Mouse (Mus musculus): ENCODE results near the gene Cactin. TPM values are rescaled to one million over a fixed set of nuclear protein-coding genes. Genes with fewer than 3 reads are reported as not detected.

Gene Cactin
- polyA plus RNA-seq, 1 experiment from 2014 or later, result 40.7 TPM

GRCm38 (mm10) chr10:81350351-81351063 lies 29.6 kb downstream of the Cactin start, which contains the start of gene Hmg20b:
TSS of gene Hmg20b (minus strand) at chr10:81350480.
- H3K27me3 ChIP-seq, result peaks cover 6% of the 10 kb centered on the region; the same call in 1 of the 2 replicates
- no peaks in the 10 kb centered on the region for H3K36me3 ChIP-seq
- peaks cover 21% of the 10 kb centered on the region for H3K4me1 ChIP-seq
- H3K4me3 ChIP-seq, result peak within 1 kb of the TSS; percentile 74
- H3K9me3 ChIP-seq, result no peaks in the 10 kb centered on the region
- under 1% methylated on average over 54 of the region's 54 CpGs for WGBS
- ATAC-seq (replicated peaks), result peak; percentile 97
- H3K27ac ChIP-seq (replicated peaks), result peak within 1 kb of the TSS; percentile 69
- peak within 1 kb of the TSS; percentile 63 for H3K9ac ChIP-seq (replicated peaks)
- H3K4me2 ChIP-seq (replicated peaks), result peak within 1 kb of the TSS; percentile 85

DNA sequence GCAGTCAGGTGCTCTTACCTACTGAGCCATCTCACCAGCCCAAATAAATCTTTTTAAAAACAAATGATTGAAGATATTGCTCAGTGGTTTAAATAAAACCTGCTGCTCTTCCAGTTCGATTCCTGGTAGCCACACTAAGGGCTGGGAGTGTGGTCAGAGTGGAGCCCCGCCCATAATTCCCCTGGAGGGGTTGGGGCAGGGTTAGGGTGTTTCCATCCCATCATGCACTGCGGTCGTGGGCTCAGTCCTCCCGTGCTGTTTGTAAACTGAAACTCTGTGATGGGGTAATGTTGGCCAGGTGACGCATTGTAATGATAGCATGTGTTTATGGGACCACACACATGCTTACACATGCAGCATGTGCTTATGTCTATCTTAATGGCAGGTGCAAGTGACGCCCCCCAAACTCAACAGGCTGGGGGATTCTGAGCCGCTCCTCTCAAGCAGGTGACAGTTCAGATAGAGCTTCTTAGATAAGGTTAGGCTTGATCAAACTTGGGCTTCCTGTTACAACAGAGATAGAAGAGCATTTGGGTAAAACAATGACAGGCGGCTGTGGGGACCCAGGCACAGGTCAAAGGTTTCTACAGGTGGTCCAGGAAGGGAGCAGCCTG lies 30.9 kb downstream of the Cactin start:
- no peaks in the 10 kb centered on the region for H3K9me3 ChIP-seq
- peaks cover 18% of the 10 kb centered on the region for H3K4me1 ChIP-seq
- H3K9ac ChIP-seq (replicated peaks), result no peak overlapping the region
- no peak overlapping the region for H3K27ac ChIP-seq (replicated peaks)
- H3K36me3 ChIP-seq, result no peaks in the 10 kb centered on the region
- WGBS, result 32% methylated on average over 9 of the region's 9 CpGs
- no peak for ATAC-seq (replicated peaks)
- no peak overlapping the region for H3K4me3 ChIP-seq
- no peak overlapping the region for H3K4me2 ChIP-seq (replicated peaks)
- no peaks in the 10 kb centered on the region for H3K27me3 ChIP-seq

- no peak overlapping the region for H3K27ac ChIP-seq (replicated peaks)
- H3K4me1 ChIP-seq, result peaks cover 22% of the 10 kb centered on the region
- no peak for ATAC-seq (replicated peaks)
- H3K27me3 ChIP-seq, result no peaks in the 10 kb centered on the region
- 67% methylated on average over 9 of the region's 9 CpGs for WGBS
- H3K4me3 ChIP-seq, result no peak overlapping the region
- H3K9ac ChIP-seq (replicated peaks), result no peak overlapping the region
- no peak overlapping the region for H3K4me2 ChIP-seq (replicated peaks)
- H3K9me3 ChIP-seq, result no peaks in the 10 kb centered on the region
- no peaks in the 10 kb centered on the region for H3K36me3 ChIP-seq
These were observed 34.0 kb downstream of the Cactin start for GRCm38 (mm10) chr10:81354738-81355477.

GRCm38 (mm10) chr10:81355533-81355932 lies 34.6 kb downstream of the Cactin start:
- no peak overlapping the region for H3K4me3 ChIP-seq
- H3K36me3 ChIP-seq, result no peaks in the 10 kb centered on the region
- no peak overlapping the region for H3K4me2 ChIP-seq (replicated peaks)
- 87% methylated on average over 4 of the region's 4 CpGs for WGBS
- peaks cover 19% of the 10 kb centered on the region for H3K4me1 ChIP-seq
- H3K9me3 ChIP-seq, result no peaks in the 10 kb centered on the region
- H3K9ac ChIP-seq (replicated peaks), result no peak overlapping the region
- H3K27me3 ChIP-seq, result no peaks in the 10 kb centered on the region
- no peak overlapping the region for H3K27ac ChIP-seq (replicated peaks)
- ATAC-seq (replicated peaks), result no peak

DNA sequence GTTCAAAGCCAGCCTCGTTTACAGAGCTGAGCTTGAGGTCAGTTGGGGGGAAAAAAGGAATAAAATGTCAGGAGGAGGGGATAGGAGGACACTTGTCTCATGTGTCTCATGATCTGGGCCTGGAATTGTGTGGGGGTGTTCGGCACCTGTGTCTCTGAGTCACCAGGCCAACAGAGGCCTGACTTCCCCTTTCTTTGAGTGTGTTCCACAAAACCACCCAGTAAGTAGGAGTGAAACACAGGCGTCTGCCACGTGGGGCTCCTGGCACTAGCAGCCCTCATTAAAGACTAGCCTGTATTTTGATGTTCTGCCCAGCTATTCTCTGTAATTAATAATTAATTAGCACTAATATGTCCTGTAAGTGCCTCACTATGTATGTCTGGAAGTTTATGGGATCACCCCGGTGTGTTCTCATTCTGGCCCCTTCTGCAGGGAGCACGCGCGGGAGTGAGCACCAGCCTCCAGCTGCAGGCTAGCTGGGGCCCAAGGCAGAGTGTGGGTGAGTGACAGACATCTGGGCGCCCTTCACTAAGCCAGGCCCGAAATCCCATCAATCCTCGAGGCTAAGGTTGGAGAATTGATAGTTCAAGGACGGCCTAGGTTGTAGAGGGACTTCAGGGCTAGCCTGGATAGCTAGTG lies 35.6 kb downstream of the Cactin start:
- Histone ChIP-seq H3K36me3 (no peaks in the 10 kb centered on the region), H3K9ac (replicated peaks) (0 out of 2 replicates have a peak overlapping the region, but pooled peaks have one; percentile 3), H3K27ac (replicated peaks) (no peak overlapping the region), H3K27me3 (no peaks in the 10 kb centered on the region), H3K4me3 (peak overlapping the region; percentile 79; the same call in 1 of the 2 replicates), H3K4me2 (replicated peaks) (peak overlapping the region; percentile 96), H3K4me1 (peaks cover 19% of the 10 kb centered on the region), H3K9me3 (no peaks in the 10 kb centered on the region)
- 44% methylated on average over 12 of the region's 12 CpGs for WGBS
- no peak for ATAC-seq (replicated peaks)

- H3K27me3 ChIP-seq, result no peaks in the 10 kb centered on the region
- peak within 1 kb of the TSS; percentile 96 for H3K4me2 ChIP-seq (replicated peaks)
- H3K36me3 ChIP-seq, result no peaks in the 10 kb centered on the region
- no peaks in the 10 kb centered on the region for H3K9me3 ChIP-seq
- H3K9ac ChIP-seq (replicated peaks), result peak within 1 kb of the TSS; percentile 76
- H3K4me1 ChIP-seq, result peaks cover 19% of the 10 kb centered on the region
- H3K4me3 ChIP-seq, result peak within 1 kb of the TSS; percentile 79
- no peak within 1 kb of the TSS for H3K27ac ChIP-seq (replicated peaks)
- ATAC-seq (replicated peaks), result peak; percentile 95
- 2% methylated on average over 79 of the region's 79 CpGs for WGBS
These were observed 36.3 kb downstream of the Cactin start, which contains the start of gene Mfsd12 for GRCm38 (mm10) chr10:81356991-81357844. TSS of gene Mfsd12 (plus strand) at chr10:81357491.

DNA sequence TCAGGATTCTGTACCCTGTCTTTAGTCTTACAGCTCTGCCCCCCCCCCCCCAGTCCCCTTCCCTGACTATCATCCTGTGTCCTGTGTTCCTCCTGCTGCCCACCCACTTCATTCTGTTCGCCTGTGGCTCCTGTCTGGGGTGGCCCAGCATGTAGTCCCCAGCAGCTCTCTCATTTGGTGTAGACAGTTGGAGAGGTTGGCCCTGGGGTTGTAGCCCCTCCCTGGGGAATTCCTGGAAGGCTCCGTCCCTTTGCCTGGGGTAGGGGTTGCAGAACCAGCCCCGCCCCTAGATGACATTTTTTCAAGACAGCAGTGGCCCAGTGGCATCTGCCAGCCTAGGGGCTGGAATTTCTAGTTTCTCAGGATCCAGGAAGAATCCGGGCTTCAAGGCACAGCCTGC lies 37.3 kb downstream of the Cactin start:
- Histone ChIP-seq H3K9me3 (no peaks in the 10 kb centered on the region), H3K4me1 (peaks cover 19% of the 10 kb centered on the region), H3K27ac (replicated peaks) (no peak overlapping the region), H3K9ac (replicated peaks) (peak overlapping the region; percentile 76), H3K36me3 (no peaks in the 10 kb centered on the region), H3K4me2 (replicated peaks) (peak overlapping the region; percentile 96), H3K27me3 (peaks cover 2% of the 10 kb centered on the region), H3K4me3 (peak overlapping the region; percentile 79)
- no peak for ATAC-seq (replicated peaks)
- WGBS, result 46% methylated on average over 4 of the region's 4 CpGs

GRCm38 (mm10) chr10:81358841-81359240 lies 37.9 kb downstream of the Cactin start:
- Histone ChIP-seq H3K4me3 (no peak overlapping the region; the same call in 1 of the 2 replicates), H3K9ac (replicated peaks) (peak overlapping the region; percentile 76; the same call in 1 of the 2 replicates), H3K27me3 (peaks cover 9% of the 10 kb centered on the region), H3K36me3 (no peaks in the 10 kb centered on the region), H3K4me2 (replicated peaks) (no peak overlapping the region), H3K9me3 (no peaks in the 10 kb centered on the region), H3K27ac (replicated peaks) (no peak overlapping the region), H3K4me1 (peaks cover 24% of the 10 kb centered on the region)
- no peak for ATAC-seq (replicated peaks)
- WGBS, result 66% methylated on average over 1 of the region's 1 CpGs

- Histone ChIP-seq H3K4me1 (peaks cover 37% of the 10 kb centered on the region), H3K4me3 (no peak overlapping the region), H3K4me2 (replicated peaks) (no peak overlapping the region), H3K27ac (replicated peaks) (no peak overlapping the region), H3K9me3 (no peaks in the 10 kb centered on the region), H3K27me3 (peaks cover 22% of the 10 kb centered on the region), H3K36me3 (no peaks in the 10 kb centered on the region), H3K9ac (replicated peaks) (no peak overlapping the region)
- no peak for ATAC-seq (replicated peaks)
- 75% methylated on average over 8 of the region's 8 CpGs for WGBS
These were observed 39.8 kb downstream of the Cactin start for GRCm38 (mm10) chr10:81360721-81361120.

DNA sequence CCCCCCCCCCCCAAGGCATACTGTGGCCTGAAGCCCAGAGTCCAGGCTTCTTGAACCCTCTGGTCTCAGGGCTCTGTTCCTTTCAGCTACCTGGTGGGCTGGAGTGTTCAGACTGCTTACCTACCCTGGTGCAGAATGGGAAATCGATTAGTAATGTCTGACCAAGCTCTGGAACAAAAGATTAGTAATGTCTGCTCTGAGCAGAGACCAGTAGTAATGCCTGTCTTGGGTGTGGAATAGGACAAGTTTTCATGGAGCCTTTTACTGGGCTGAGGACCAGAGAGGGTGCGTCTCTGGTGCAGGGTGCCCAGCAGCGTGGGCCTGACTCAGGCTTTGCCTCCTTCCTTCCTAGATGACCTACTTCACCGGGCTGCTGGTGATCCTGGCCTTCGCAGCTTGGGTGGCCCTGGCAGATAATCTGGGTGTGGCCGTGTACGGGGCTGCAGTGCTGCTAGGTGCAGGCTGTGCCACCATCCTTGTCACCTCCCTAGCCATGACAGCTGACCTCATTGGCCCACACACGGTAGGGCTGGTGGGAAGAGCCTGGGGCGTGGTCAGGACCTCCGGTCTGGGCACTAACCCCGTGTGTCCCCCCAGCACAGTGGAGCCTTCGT lies 41.5 kb downstream of the Cactin start:
- Histone ChIP-seq H3K4me3 (no peak overlapping the region), H3K27me3 (peaks cover 22% of the 10 kb centered on the region), H3K4me2 (replicated peaks) (no peak overlapping the region), H3K27ac (replicated peaks) (no peak overlapping the region), H3K9me3 (no peaks in the 10 kb centered on the region), H3K9ac (replicated peaks) (no peak overlapping the region), H3K36me3 (peaks cover 13% of the 10 kb centered on the region), H3K4me1 (peaks cover 33% of the 10 kb centered on the region)
- no peak for ATAC-seq (replicated peaks)
- 81% methylated on average over 12 of the region's 12 CpGs for WGBS

All from forebrain, embryonic 15.5 days (tissue).